Mouse (Mus musculus): ENCODE data around the gene Mylk. TPM values are rescaled to one million over a fixed set of nuclear protein-coding genes. Genes with fewer than 3 reads are reported as not detected.

Mylk gene
- polyA plus RNA-seq, 1 experiment = 284 TPM

- H3K27ac ChIP-seq (ENCODE audit: insufficient read depth, low read depth, low read length) = no peak overlapping the region
- WGBS = 82% methylated on average over 13 of the region's 13 CpGs
- peaks cover 6% of the 10 kb centered on the region for H3K4me1 ChIP-seq (ENCODE audit: control insufficient read depth, insufficient read depth, insufficient read length, low read length)
- no peak overlapping the region for H3K4me3 ChIP-seq (ENCODE audit: low read depth, low read length)
- peak; percentile 62; the same call in 1 of the 2 replicates for TF ChIP-seq CTCF (IDR thresholded peaks at IDR 0.05; ENCODE audit: extremely low read depth, insufficient read length, insufficient replicate concordance, low read depth, low read length)
- TF ChIP-seq POLR2A (IDR thresholded peaks at IDR 0.05; ENCODE audit: low read depth, low read length) = no peak
- no peaks in the 10 kb centered on the region for H3K27me3 ChIP-seq (ENCODE audit: control insufficient read depth, insufficient read depth, low read length)
- H3K36me3 ChIP-seq (ENCODE audit: control insufficient read depth, insufficient read depth, low read length) = peaks cover 80% of the 10 kb centered on the region
Measured at GRCm38 (mm10) chr16:34976630-34977029, 231.6 kb downstream of the Mylk start.

GRCm38 (mm10) chr16:34978018-34978417 is 233.0 kb downstream of the Mylk start:
- Histone ChIP-seq H3K4me3 (ENCODE audit: low read depth, low read length) (no peak overlapping the region), H3K4me1 (ENCODE audit: control insufficient read depth, insufficient read depth, insufficient read length, low read length) (no peaks in the 10 kb centered on the region), H3K27me3 (ENCODE audit: control insufficient read depth, insufficient read depth, low read length) (no peaks in the 10 kb centered on the region), H3K27ac (ENCODE audit: insufficient read depth, low read depth, low read length) (no peak overlapping the region), H3K36me3 (ENCODE audit: control insufficient read depth, insufficient read depth, low read length) (peaks cover 86% of the 10 kb centered on the region)
- no peak for TF ChIP-seq CTCF (IDR thresholded peaks at IDR 0.05; ENCODE audit: extremely low read depth, insufficient read length, insufficient replicate concordance, low read depth, low read length)
- no peak for TF ChIP-seq POLR2A (IDR thresholded peaks at IDR 0.05; ENCODE audit: low read depth, low read length)
- WGBS = 90% methylated on average over 7 of the region's 7 CpGs

- WGBS = 83% methylated on average over 7 of the region's 7 CpGs
- Histone ChIP-seq H3K4me3 (ENCODE audit: low read depth, low read length) (no peak overlapping the region), H3K27me3 (ENCODE audit: control insufficient read depth, insufficient read depth, low read length) (no peaks in the 10 kb centered on the region), H3K4me1 (ENCODE audit: control insufficient read depth, insufficient read depth, insufficient read length, low read length) (peaks cover 13% of the 10 kb centered on the region), H3K36me3 (ENCODE audit: control insufficient read depth, insufficient read depth, low read length) (peaks cover 69% of the 10 kb centered on the region), H3K27ac (ENCODE audit: insufficient read depth, low read depth, low read length) (no peak overlapping the region)
- TF ChIP-seq CTCF (IDR thresholded peaks at IDR 0.05; ENCODE audit: extremely low read depth, insufficient read length, insufficient replicate concordance, low read depth, low read length) = no peak
- TF ChIP-seq POLR2A (IDR thresholded peaks at IDR 0.05; ENCODE audit: low read depth, low read length) = no peak
Measured at GRCm38 (mm10) chr16:34981009-34981408, 236.0 kb downstream of the Mylk start.

DNA sequence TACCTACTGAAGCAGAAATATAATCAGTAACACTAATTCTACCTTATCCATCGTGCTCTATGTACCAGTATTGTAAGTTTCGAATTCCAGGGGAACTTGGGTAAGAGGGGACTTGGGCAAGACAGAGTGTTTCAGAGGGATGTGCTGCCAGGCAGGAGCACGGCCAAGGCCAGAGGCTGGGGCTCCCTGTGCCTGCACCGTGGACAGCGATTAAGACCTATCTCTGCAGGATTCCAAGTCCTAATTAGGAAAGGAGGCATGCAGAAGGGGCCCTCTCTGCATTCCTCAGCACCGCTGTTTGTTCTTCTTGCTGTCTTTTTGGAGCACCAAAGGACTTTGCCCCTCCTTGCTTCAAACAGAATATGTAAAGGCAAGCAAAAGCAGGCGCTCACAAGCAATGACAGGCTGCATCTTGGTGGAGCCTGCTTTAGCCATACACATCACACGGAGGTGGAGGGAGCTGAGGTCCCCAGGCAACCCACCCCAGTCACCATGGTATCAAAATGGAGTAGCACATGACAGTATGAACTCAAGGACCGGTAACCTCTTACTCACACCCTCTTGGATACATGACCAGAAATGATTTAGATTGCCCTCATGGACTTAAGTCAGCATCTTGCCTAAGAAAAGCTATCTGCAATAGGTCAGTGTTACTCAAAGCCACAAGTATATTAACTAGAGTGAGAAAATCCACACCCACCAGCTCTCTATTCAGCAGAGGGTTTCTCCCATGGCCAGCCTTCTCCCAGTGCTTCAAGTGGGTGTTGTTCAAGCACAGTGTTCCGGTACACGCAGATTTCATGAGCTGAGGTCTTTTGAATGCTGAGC is 239.4 kb downstream of the Mylk start:
- Histone ChIP-seq H3K36me3 (ENCODE audit: control insufficient read depth, insufficient read depth, low read length) (peaks cover 66% of the 10 kb centered on the region), H3K27me3 (ENCODE audit: control insufficient read depth, insufficient read depth, low read length) (no peaks in the 10 kb centered on the region), H3K4me3 (ENCODE audit: low read depth, low read length) (no peak overlapping the region), H3K27ac (ENCODE audit: insufficient read depth, low read depth, low read length) (peak overlapping the region; percentile 13; the same call in 1 of the 2 replicates), H3K4me1 (ENCODE audit: control insufficient read depth, insufficient read depth, insufficient read length, low read length) (peaks cover 19% of the 10 kb centered on the region)
- 58% methylated on average over 11 of the region's 11 CpGs for WGBS
- TF ChIP-seq CTCF (IDR thresholded peaks at IDR 0.05; ENCODE audit: extremely low read depth, insufficient read length, insufficient replicate concordance, low read depth, low read length) = no peak
- no peak for TF ChIP-seq POLR2A (IDR thresholded peaks at IDR 0.05; ENCODE audit: low read depth, low read length)

DNA sequence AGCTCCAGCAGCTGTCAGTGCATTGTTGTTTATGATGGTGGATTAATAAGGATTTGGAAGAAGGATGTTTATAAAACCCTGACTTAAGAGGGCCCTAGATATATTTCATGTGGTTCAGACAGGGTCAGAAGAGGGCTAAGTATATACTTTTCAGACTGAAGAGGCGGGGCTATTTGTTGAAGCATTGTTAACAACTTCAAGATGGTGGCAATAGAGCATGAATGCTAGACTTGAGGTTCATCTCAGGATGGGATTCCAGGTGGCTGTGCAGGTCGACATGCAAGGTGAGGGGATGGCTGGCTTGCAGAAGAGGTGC is 240.0 kb downstream of the Mylk start:
- Histone ChIP-seq H3K4me1 (ENCODE audit: control insufficient read depth, insufficient read depth, insufficient read length, low read length) (peaks cover 19% of the 10 kb centered on the region), H3K27ac (ENCODE audit: insufficient read depth, low read depth, low read length) (peak overlapping the region; percentile 13; the same call in 1 of the 2 replicates), H3K27me3 (ENCODE audit: control insufficient read depth, insufficient read depth, low read length) (no peaks in the 10 kb centered on the region), H3K36me3 (ENCODE audit: control insufficient read depth, insufficient read depth, low read length) (peaks cover 65% of the 10 kb centered on the region), H3K4me3 (ENCODE audit: low read depth, low read length) (no peak overlapping the region)
- no peak for TF ChIP-seq POLR2A (IDR thresholded peaks at IDR 0.05; ENCODE audit: low read depth, low read length)
- no peak for TF ChIP-seq CTCF (IDR thresholded peaks at IDR 0.05; ENCODE audit: extremely low read depth, insufficient read length, insufficient replicate concordance, low read depth, low read length)
- 86% methylated on average over 2 of the region's 2 CpGs for WGBS

- Histone ChIP-seq H3K27me3 (ENCODE audit: control insufficient read depth, insufficient read depth, low read length) (no peaks in the 10 kb centered on the region), H3K36me3 (ENCODE audit: control insufficient read depth, insufficient read depth, low read length) (peaks cover 61% of the 10 kb centered on the region), H3K27ac (ENCODE audit: insufficient read depth, low read depth, low read length) (peak overlapping the region; percentile 32; the same call in 1 of the 2 replicates), H3K4me3 (ENCODE audit: low read depth, low read length) (no peak overlapping the region), H3K4me1 (ENCODE audit: control insufficient read depth, insufficient read depth, insufficient read length, low read length) (peaks cover 19% of the 10 kb centered on the region)
- TF ChIP-seq POLR2A (IDR thresholded peaks at IDR 0.05; ENCODE audit: low read depth, low read length) = no peak
- no peak for TF ChIP-seq CTCF (IDR thresholded peaks at IDR 0.05; ENCODE audit: extremely low read depth, insufficient read length, insufficient replicate concordance, low read depth, low read length)
- whole genome bisulfite sequencing = 45% methylated on average over 13 of the region's 13 CpGs
Measured at GRCm38 (mm10) chr16:34986211-34986825, 241.3 kb downstream of the Mylk start.

GRCm38 (mm10) chr16:34991365-34991764 is 246.4 kb downstream of the Mylk start:
- no peaks in the 10 kb centered on the region for H3K27me3 ChIP-seq (ENCODE audit: control insufficient read depth, insufficient read depth, low read length)
- TF ChIP-seq POLR2A (IDR thresholded peaks at IDR 0.05; ENCODE audit: low read depth, low read length) (no peak), CTCF (IDR thresholded peaks at IDR 0.05; ENCODE audit: extremely low read depth, insufficient read length, insufficient replicate concordance, low read depth, low read length) (no peak)
- peaks cover 2% of the 10 kb centered on the region for H3K4me1 ChIP-seq (ENCODE audit: control insufficient read depth, insufficient read depth, insufficient read length, low read length)
- H3K36me3 ChIP-seq (ENCODE audit: control insufficient read depth, insufficient read depth, low read length) = peaks cover 56% of the 10 kb centered on the region
- no peak overlapping the region for H3K4me3 ChIP-seq (ENCODE audit: low read depth, low read length)
- WGBS = 58% methylated on average over 3 of the region's 3 CpGs
- no peak overlapping the region for H3K27ac ChIP-seq (ENCODE audit: insufficient read depth, low read depth, low read length)

All from small intestine, adult 2 months (tissue).